22 mouse cellular contexts compared by ENCODE assay signal in genomic region chr6:142568713-142569357, GRCm38 (mm10). TPM values are rescaled to one million over a fixed set of nuclear protein-coding genes. Genes with fewer than 3 reads are reported as not detected.
DNase-seq lines count a peak whose midpoint lies in the region; ATAC-seq and TF ChIP-seq lines count a peak whose summit lies in the region.
"Had no signal": no experiment of that assay in that cellular context is flagged by ENCODE, and none has a peak within 500 bp of the region (broad histone marks: within the 10 kb centered on the region; RNA-seq: fewer than 3 reads in every experiment).

No protein-coding gene starts in this region.

- WGBS in hindbrain, embryonic 14.5 days: 38% methylated on average over 7 of the region's 7 CpGs
- WGBS in hindbrain, postnatal 0 days: 44% methylated on average over 7 of the region's 7 CpGs
- 55% methylated on average over 7 of the region's 7 CpGs for WGBS in lung, embryonic 16.5 days
- 39% methylated on average over 7 of the region's 7 CpGs for WGBS in stomach, embryonic 16.5 days

- TF ChIP-seq CTCF in gastrocnemius, adult 2 months (IDR thresholded peaks at IDR 0.05): no peak
- TF ChIP-seq CTCF in hindbrain, postnatal 0 days (IDR thresholded peaks at IDR 0.05; ENCODE audit: low read depth): no peak

- no peaks in the 10 kb centered on the region for H3K36me3 ChIP-seq in hindbrain, embryonic 14.5 days (replicated peaks; ENCODE audit: control insufficient read depth, insufficient read depth)
- H3K36me3 ChIP-seq in hindbrain, postnatal 0 days (ENCODE audit: insufficient read depth, low read length): no peaks in the 10 kb centered on the region
- no peaks in the 10 kb centered on the region for H3K36me3 ChIP-seq in lung, embryonic 16.5 days (ENCODE audit: control insufficient read depth, insufficient read depth, low read length)
- peaks cover 14% of the 10 kb centered on the region for H3K36me3 ChIP-seq in stomach, embryonic 16.5 days (ENCODE audit: control insufficient read depth, insufficient read depth, low read length)
- H3K36me3 ChIP-seq: G1E; liver, embryonic 13.5 days; lung, embryonic 15.5 days; neural tube, embryonic 15.5 days had no signal

- no peak overlapping the region for H3K9ac ChIP-seq in hindbrain, embryonic 14.5 days
- no peak overlapping the region for H3K9ac ChIP-seq in hindbrain, postnatal 0 days (replicated peaks; ENCODE audit: low read length)
- H3K9ac ChIP-seq in lung, embryonic 16.5 days (ENCODE audit: low read length): peak overlapping the region; percentile 32; the same call in 1 of the 2 replicates
- peak overlapping the region; percentile 63 for H3K9ac ChIP-seq in stomach, embryonic 16.5 days (ENCODE audit: low read length)
- H3K9ac ChIP-seq: liver, embryonic 13.5 days; lung, embryonic 15.5 days; neural tube, embryonic 15.5 days had no signal

- H3K9me3 ChIP-seq in hindbrain, embryonic 14.5 days (ENCODE audit: control insufficient read depth, low read length): no peaks in the 10 kb centered on the region
- no peaks in the 10 kb centered on the region for H3K9me3 ChIP-seq in hindbrain, postnatal 0 days (ENCODE audit: low read length)
- H3K9me3 ChIP-seq in lung, embryonic 16.5 days (ENCODE audit: control insufficient read depth, low read length): no peaks in the 10 kb centered on the region
- no peaks in the 10 kb centered on the region for H3K9me3 ChIP-seq in stomach, embryonic 16.5 days (replicated peaks; ENCODE audit: control insufficient read depth, low read length)
- H3K9me3 ChIP-seq: G1E; liver, embryonic 13.5 days; lung, embryonic 15.5 days; neural tube, embryonic 15.5 days had no signal

- peaks cover 64% of the 10 kb centered on the region for H3K27me3 ChIP-seq in hindbrain, embryonic 14.5 days (ENCODE audit: control insufficient read depth, insufficient read depth, low read length)
- H3K27me3 ChIP-seq in hindbrain, postnatal 0 days (ENCODE audit: insufficient read depth, low read length): peaks cover 5% of the 10 kb centered on the region; the same call in 1 of the 2 replicates
- peaks cover 20% of the 10 kb centered on the region for H3K27me3 ChIP-seq in lung, embryonic 16.5 days (ENCODE audit: control insufficient read depth, insufficient read depth, low read depth, low read length)
- 0 out of 2 replicates have a peak, but pooled peaks cover 6% of the 10 kb centered on the region for H3K27me3 ChIP-seq in stomach, embryonic 16.5 days (ENCODE audit: control insufficient read depth, insufficient read depth, low read length)

- intact Hi-C loops in gastrocnemius, adult 2 months (cut with DNase I): no loop called here

- H3K4me3 ChIP-seq in gastrocnemius, adult 2 months: peak overlapping the region; percentile 71
- H3K4me3 ChIP-seq in hindbrain, embryonic 14.5 days (replicated peaks; ENCODE audit: low read length): no peak overlapping the region
- no peak overlapping the region for H3K4me3 ChIP-seq in hindbrain, postnatal 0 days (ENCODE audit: low read length)
- H3K4me3 ChIP-seq in lung, embryonic 16.5 days (ENCODE audit: low read length): peak overlapping the region; percentile 10; the same call in 1 of the 2 replicates
- peak overlapping the region; percentile 36 for H3K4me3 ChIP-seq in stomach, embryonic 16.5 days (replicated peaks; ENCODE audit: low read length)
- H3K4me3 ChIP-seq: liver, embryonic 13.5 days; myocyte; neural tube, embryonic 15.5 days had no signal

- H3K4me1 ChIP-seq in hindbrain, embryonic 14.5 days (replicated peaks; ENCODE audit: control insufficient read depth, insufficient read depth, low read length): peaks cover 20% of the 10 kb centered on the region
- H3K4me1 ChIP-seq in hindbrain, postnatal 0 days (ENCODE audit: insufficient read depth, low read length): no peaks in the 10 kb centered on the region
- peaks cover 20% of the 10 kb centered on the region for H3K4me1 ChIP-seq in lung, embryonic 16.5 days (replicated peaks; ENCODE audit: control insufficient read depth, insufficient read depth, low read length)
- H3K4me1 ChIP-seq in stomach, embryonic 16.5 days (ENCODE audit: control insufficient read depth, insufficient read depth, low read length): 0 out of 2 replicates have a peak, but pooled peaks cover 6% of the 10 kb centered on the region

- no peak for DNase-seq in gastrocnemius, adult 2 months
- no peak for DNase-seq in gastrocnemius, adult 18-20 months (ENCODE audit: low spot score)
- no peak for DNase-seq in hindbrain, embryonic 14.5 days (ENCODE audit: low spot score)
- DNase-seq in hindbrain, postnatal 0 days (ENCODE audit: low spot score): no peak
- DNase-seq in lung, postnatal 4 days: no peak
- DNase-seq in retina, embryonic 14.5 days (ENCODE audit: low spot score): no peak
- DNase-seq: adrenal gland, postnatal 10 days; cerebellum, adult 9-11 months; heart, postnatal 14 days; kidney, postnatal 14 days; liver, embryonic 13.5 days; midbrain, embryonic 14.5 days; right cerebral cortex, postnatal 25 days; thymus, postnatal 14 days had no signal

- no peak for ATAC-seq in hindbrain, embryonic 14.5 days (ENCODE audit: low FRiP score)
- ATAC-seq in hindbrain, postnatal 0 days: no peak
- ATAC-seq in lung, embryonic 16.5 days (ENCODE audit: low read depth): no peak
- ATAC-seq in stomach, embryonic 16.5 days (ENCODE audit: insufficient read depth, low FRiP score): no peak
- ATAC-seq: activated CD4-positive, CD25-positive, alpha-beta regulatory T cell, adult 4 months had no signal

- H3K4me2 ChIP-seq in hindbrain, embryonic 14.5 days (replicated peaks): 0 out of 2 replicates have a peak overlapping the region, but pooled peaks have one; percentile 4
- H3K4me2 ChIP-seq in hindbrain, postnatal 0 days (ENCODE audit: low read depth, low read length): no peak overlapping the region
- peak overlapping the region; percentile 17; the same call in 1 of the 2 replicates for H3K4me2 ChIP-seq in lung, embryonic 16.5 days (ENCODE audit: low read depth, low read length)
- peak overlapping the region; percentile 78 for H3K4me2 ChIP-seq in stomach, embryonic 16.5 days (ENCODE audit: low read depth, low read length)
- H3K4me2 ChIP-seq: liver, embryonic 13.5 days; neural tube, embryonic 15.5 days had no signal

- peak overlapping the region; percentile 59 for H3K27ac ChIP-seq in gastrocnemius, adult 2 months
- H3K27ac ChIP-seq in hindbrain, embryonic 14.5 days: no peak overlapping the region
- H3K27ac ChIP-seq in hindbrain, postnatal 0 days: no peak overlapping the region
- no peak overlapping the region for H3K27ac ChIP-seq in lung, embryonic 16.5 days (ENCODE audit: low read length)
- H3K27ac ChIP-seq in stomach, embryonic 16.5 days (ENCODE audit: low read length): peak overlapping the region; percentile 77
- H3K27ac ChIP-seq: liver, embryonic 13.5 days; lung, embryonic 15.5 days; neural tube, embryonic 15.5 days had no signal

RNA-seq across cellular contexts. Expression of gene Kcnj8, which starts 2.6 kb away (rescaled TPM):
- 1 to 10 TPM; 8.2 to 8.4 TPM for total RNA-seq in gastrocnemius, adult 2 months (2021)
- 1 to 10 TPM; 4.3 to 7.4 TPM for total RNA-seq in gastrocnemius, adult 18-20 months (2021)
- 12.4 and 12.9 TPM in 2 replicates for polyA plus RNA-seq in hindbrain, embryonic 14.5 days (2014; fragmentation: Nextera tagmentation; extraction: Ambion mirVana)
- 10.1 and 13.7 TPM in 2 replicates for total RNA-seq in hindbrain, postnatal 0 days (2014; rRNA removed)
- 7.7 and 8.8 TPM in 2 replicates for polyA plus RNA-seq in hindbrain, postnatal 0 days (2015; fragmentation: Nextera tagmentation; extraction: Ambion mirVana)
- polyA plus RNA-seq in lung, embryonic 16.5 days (2015; fragmentation: Nextera tagmentation; extraction: Ambion mirVana): 17.8 and 18.8 TPM in 2 replicates
- polyA plus RNA-seq in stomach, embryonic 16.5 days (2015; fragmentation: Nextera tagmentation; extraction: Ambion mirVana): 51.8 and 57.9 TPM in 2 replicates
- total RNA-seq: granulocyte monocyte progenitor cell, adult 5-6 weeks had no signal
- polyA plus RNA-seq: G1E had no signal

Comparison
In these comparisons a context has a peak if more than half of its experiments do, and no peak if none do; other contexts are left out.
1. H3K27ac ChIP-seq: peak in gastrocnemius, adult 2 months (single experiment) and stomach, embryonic 16.5 days (single experiment); none in hindbrain, embryonic 14.5 days (single experiment), hindbrain, postnatal 0 days (single experiment) and lung, embryonic 16.5 days (single experiment).
2. H3K4me3 ChIP-seq: peak in gastrocnemius, adult 2 months (single experiment), lung, embryonic 16.5 days (single experiment) and stomach, embryonic 16.5 days (single experiment); none in hindbrain, embryonic 14.5 days (single experiment) and hindbrain, postnatal 0 days (single experiment).
3. H3K9ac ChIP-seq: peak in lung, embryonic 16.5 days (single experiment) and stomach, embryonic 16.5 days (single experiment); none in hindbrain, embryonic 14.5 days (single experiment) and hindbrain, postnatal 0 days (single experiment).